Mouse (Mus musculus) MEL (cell line): ENCODE results near the gene Kctd6.

Experiments
- BHLHE40 ChIP-seq: IDR thresholded peaks from 2 replicates; pipeline ENCODE4 v1.6.1; 2012; ENCODE audit warnings: low read depth, mild to moderate bottlenecking, inconsistent platforms, low read length, improper control_type of control experiment, borderline replicate concordance
- EP300 ChIP-seq, 2 experiments: IDR thresholded peaks; 2 replicates each; pipeline ENCODE4 v1.6.1; 2011; ENCODE audit warnings: improper control_type of control experiment in 2 of 2, low read length in 2 of 2, low read depth in 1 of 2, mild to moderate bottlenecking in 1 of 2
- KAT2A ChIP-seq: conservative IDR thresholded peaks from 2 replicates; pipeline ENCODE4 v1.6.1; 2012; ENCODE audit warnings: low read depth, low read length, improper control_type of control experiment, inconsistent platforms
- POLR2A ChIP-seq, 2 experiments: IDR thresholded peaks; 2 replicates each; pipeline ENCODE4 v1.6.1; 2011 to 2012; ENCODE audit warnings: low read length in 2 of 2, mild to moderate bottlenecking in 2 of 2, control low read depth in 1 of 2, improper control_type of control experiment in 1 of 2, low read depth in 1 of 2, moderate library complexity in 1 of 2; ENCODE audit not compliant: control insufficient read depth in 1 of 2, insufficient read depth in 1 of 2, poor library complexity in 1 of 2
- RAD21 ChIP-seq: IDR thresholded peaks from 2 replicates; pipeline ENCODE4 v1.6.1; 2011; ENCODE audit warnings: mild to moderate bottlenecking, low read depth, low read length, improper control_type of control experiment
- UBTF ChIP-seq: IDR thresholded peaks from 2 replicates; pipeline ENCODE4 v1.6.1; 2012; ENCODE audit warnings: low read depth, mild to moderate bottlenecking, inconsistent platforms, low read length, improper control_type of control experiment, moderate library complexity, borderline replicate concordance; ENCODE audit not compliant: insufficient read depth
- ZKSCAN1 ChIP-seq: IDR thresholded peaks from 2 replicates; pipeline ENCODE4 v1.6.1; 2012; ENCODE audit warnings: low read depth, mild to moderate bottlenecking, inconsistent platforms, low read length, improper control_type of control experiment, moderate library complexity
- ZNF384 ChIP-seq: IDR thresholded peaks from 2 replicates; pipeline ENCODE4 v1.6.1; 2012; ENCODE audit warnings: low read depth, mild to moderate bottlenecking, inconsistent platforms, low read length, improper control_type of control experiment

DNA sequence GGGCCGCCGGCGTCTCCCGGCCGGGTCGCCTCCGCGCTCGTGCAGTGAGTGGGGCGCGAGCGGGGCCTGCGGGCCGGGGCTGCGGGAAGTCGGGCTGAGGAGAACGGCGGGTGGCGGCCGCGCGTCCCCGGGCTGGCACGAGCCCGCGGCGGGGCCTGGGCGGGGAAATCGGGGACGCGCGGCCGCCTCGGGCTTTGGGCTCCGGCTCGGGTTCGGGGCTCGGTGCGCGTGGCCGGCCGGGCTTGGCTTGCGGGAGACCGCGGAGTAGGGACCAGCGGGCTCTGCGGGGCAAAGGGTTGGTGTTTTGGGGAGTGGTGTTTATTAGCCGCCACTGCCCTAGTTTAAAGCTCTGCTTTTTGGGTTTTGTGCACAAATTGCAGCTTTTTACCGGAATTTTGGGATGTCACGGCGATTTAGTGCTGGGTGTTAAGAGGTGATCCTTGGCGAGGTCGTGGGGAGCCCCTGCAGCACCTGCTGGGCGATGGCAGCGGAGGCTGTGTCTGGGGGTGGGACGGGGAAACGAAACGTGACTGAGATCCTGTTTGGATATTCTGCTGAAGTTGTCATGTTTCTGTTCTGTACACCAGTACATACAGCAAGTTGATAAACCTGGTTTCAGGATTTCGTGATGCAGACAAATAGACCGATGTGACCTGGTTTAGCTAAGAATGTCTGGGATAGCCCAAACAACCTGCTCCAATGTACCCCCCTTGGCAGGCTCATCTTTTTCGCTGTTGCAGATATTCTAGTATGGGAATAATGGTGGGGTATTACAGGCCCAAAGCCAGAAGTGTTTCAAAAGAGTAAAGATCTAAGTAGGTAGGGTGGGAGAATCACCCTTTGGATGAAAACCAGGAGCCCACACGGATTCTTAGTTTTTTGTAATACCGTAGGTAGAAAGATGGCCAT, 613 bp downstream of the Kctd6 start:
- TF ChIP-seq ZNF384: no peak
- TF ChIP-seq KAT2A: no peak
- peak; percentile 2 to 9; a peak in 1 of 4 replicates for TF ChIP-seq POLR2A (IDR thresholded peaks at IDR 0.05; ENCODE audit: control insufficient read depth in 1 of 2, insufficient read depth in 1 of 2, low read depth in 1 of 2, low read length in 2 of 2, poor library complexity in 1 of 2)
- no peak for TF ChIP-seq RAD21
- TF ChIP-seq EP300 (IDR thresholded peaks at IDR 0.05; ENCODE audit: low read depth in 1 of 2, low read length in 2 of 2): no peak
- TF ChIP-seq BHLHE40: peak; percentile 74
- TF ChIP-seq UBTF: no peak
- no peak for TF ChIP-seq ZKSCAN1
